Mouse (Mus musculus) ZHBTc4 (cell line): ENCODE results near the gene Klk15.
"Not testable (repeated sequence)": the region's sequence is repeated elsewhere in the genome, so short reads cannot be mapped to it uniquely, and the experiment has no call there.

ENCODE experiments used
- DNase-seq: peaks from one replicate; pipeline ENCODE4 v3.0.0-alpha.2; 2011; ENCODE audit warnings: low read depth, low spot score

The Klk15 gene

DNA sequence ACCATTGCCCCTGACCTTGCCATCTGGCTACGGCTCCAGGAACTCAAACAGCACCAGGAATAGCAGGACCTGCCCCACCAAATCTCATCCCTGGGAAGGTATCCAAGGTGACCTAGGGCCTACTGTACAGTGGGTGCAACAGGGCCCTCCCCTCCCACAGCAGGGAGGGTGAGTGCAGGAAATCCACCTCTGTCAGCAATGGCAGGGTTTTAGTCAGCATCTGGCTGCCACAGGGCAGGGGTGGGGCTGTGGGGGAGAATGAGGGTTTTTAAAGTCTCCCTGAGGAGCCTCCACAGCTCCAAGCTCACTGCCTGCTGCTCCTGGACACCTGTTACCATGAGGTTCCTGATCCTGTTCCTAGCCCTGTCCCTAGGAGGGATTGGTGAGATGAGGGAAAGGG lies 42.2 kb downstream of the Klk15 start, which contains the start of gene Klk1b9:
Gene Klk1b9, plus strand, starts transcription at position 301 of the 400 bp plus-strand sequence.
- DNase-seq: not testable (repeated sequence)

DNA sequence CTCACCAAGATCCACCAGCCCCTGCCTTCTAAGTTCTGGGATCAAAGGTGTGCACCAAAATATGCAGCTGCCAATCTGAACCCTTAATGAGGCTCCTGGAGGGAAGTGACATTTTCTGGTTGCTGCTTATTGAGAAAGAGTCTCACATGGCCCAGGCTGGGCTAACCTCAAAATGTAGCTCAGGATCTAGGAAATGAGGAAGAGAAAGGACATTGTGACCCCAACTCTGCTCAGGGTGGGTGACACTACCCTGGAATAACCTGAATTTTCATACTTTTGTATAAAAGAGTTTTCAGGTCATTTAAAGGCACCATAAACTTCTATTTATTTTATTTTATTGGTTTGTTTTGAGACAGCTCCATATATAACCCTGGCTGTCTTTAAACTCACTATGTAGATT lies 52.1 kb downstream of the Klk15 start:
- DNase-seq: no peak
